Mouse (Mus musculus): ENCODE data around the gene Zfp958.

The Zfp958 gene

DNA sequence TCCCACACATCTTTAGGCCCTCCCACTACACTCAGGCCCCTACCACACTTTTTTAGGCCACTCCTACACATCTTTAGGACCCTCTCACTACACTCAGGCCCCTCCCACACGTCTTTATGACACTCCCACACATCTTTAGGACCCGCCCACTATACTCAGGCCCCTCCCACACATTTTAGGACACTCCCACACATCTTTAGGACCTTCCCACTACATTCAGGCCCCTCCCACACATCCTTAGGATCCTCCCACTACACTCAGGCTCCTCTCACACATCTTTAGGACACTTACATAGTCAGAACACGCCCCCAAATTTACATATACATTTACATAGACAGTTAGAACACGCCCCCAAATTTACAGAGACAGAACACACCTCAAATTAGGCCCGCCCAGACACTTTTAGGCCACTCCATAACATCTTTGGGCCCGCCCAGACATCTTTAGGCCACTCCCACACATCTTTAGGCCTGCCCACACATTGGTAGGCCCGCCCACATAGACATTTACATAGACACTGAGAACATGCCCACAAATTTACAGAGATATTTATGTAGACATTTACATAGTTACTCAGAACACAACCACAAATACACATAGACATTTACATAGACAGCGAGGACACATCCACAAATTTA lies 66.1 kb downstream of the Zfp958 start:
- in situ Hi-C loops (cut with MboI; ENCODE audit: unreplicated experiment in 2 of 2): loop anchor here (5.0 to 10.0 kb wide), 8 partner anchors 67 to 1184 kb away; partner anchors contain the start of genes Cers4 (in 2 of the 2), Zfp958 (in 2 of the 2), Evi5l (in 1 of the 2) and Shcbp1 (in 1 of the 2)

DNA sequence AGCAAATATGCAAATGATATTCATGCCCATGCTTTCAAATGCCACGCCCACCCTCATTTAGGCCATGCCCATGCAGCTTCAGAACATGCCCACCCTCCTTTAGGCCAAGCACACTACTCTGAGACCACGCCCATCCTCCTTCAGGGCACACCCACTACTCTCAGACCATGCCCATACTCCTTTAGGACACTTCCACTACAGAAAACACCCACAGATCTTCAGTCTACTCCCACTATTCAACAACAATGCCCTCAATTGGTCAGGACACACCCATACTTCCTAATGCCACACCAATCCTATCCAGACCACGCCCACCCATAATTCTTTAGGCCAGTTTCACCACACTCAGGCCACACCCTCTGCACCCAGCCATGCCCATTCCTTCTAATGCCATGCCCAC lies 66.8 kb downstream of the Zfp958 start:
- in situ Hi-C loops (cut with MboI; ENCODE audit: unreplicated experiment in 2 of 2): loop anchor here (5.0 to 10.0 kb wide), 8 partner anchors 67 to 1185 kb away; partner anchors contain the start of genes Cers4 (in 2 of the 2), Zfp958 (in 2 of the 2), Evi5l (in 1 of the 2) and Shcbp1 (in 1 of the 2)

Data from v-Abl transformed pro-B cells (cell line).